Mouse (Mus musculus): ENCODE data around the gene Sit1.
"Not testable (repeated sequence)": the region's sequence is repeated elsewhere in the genome, so short reads cannot be mapped to it uniquely, and the experiment has no call there.

Sit1 gene

GRCm38 (mm10) chr4:43499407-43500333 lies 16.1 kb upstream of the Sit1 start, which contains the start of gene Arhgef39:
Gene Arhgef39, minus strand, starts transcription at chr4:43499695.
- peak; percentile 36 for DNase-seq (ENCODE audit: low read depth, low spot score)

- no peak for DNase-seq (ENCODE audit: low read depth, low spot score)
These were observed 15.4 kb upstream of the Sit1 start for GRCm38 (mm10) chr4:43498983-43499382.

- DNase-seq (ENCODE audit: low read depth, low spot score): no peak
These were observed 14.4 kb upstream of the Sit1 start for GRCm38 (mm10) chr4:43497946-43498345.

GRCm38 (mm10) chr4:43497405-43497804 lies 13.9 kb upstream of the Sit1 start:
- no peak for DNase-seq (ENCODE audit: low read depth, low spot score)

- DNase-seq (ENCODE audit: low read depth, low spot score): no peak
These were observed 13.1 kb upstream of the Sit1 start for GRCm38 (mm10) chr4:43496587-43496986.

- DNase-seq (ENCODE audit: low read depth, low spot score): no peak
These were observed 10.3 kb upstream of the Sit1 start for GRCm38 (mm10) chr4:43493846-43494240.

GRCm38 (mm10) chr4:43493186-43493845 lies 9.8 kb upstream of the Sit1 start:
- peak; percentile 91 for DNase-seq (ENCODE audit: low read depth, low spot score)

- DNase-seq (ENCODE audit: low read depth, low spot score): peak; percentile 97
These were observed 9.3 kb upstream of the Sit1 start, which contains the start of gene Ccdc107 for GRCm38 (mm10) chr4:43492821-43493185. Gene Ccdc107, plus strand, starts transcription at chr4:43492900.

GRCm38 (mm10) chr4:43492101-43492820 lies 8.7 kb upstream of the Sit1 start:
- DNase-seq (ENCODE audit: low read depth, low spot score): no peak

- DNase-seq (ENCODE audit: low read depth, low spot score): no peak
These were observed 7.3 kb upstream of the Sit1 start for GRCm38 (mm10) chr4:43490801-43491200.

GRCm38 (mm10) chr4:43489611-43490010 lies 6.1 kb upstream of the Sit1 start:
- no peak for DNase-seq (ENCODE audit: low read depth, low spot score)

GRCm38 (mm10) chr4:43485666-43486065 lies 2.1 kb upstream of the Sit1 start:
- not testable (repeated sequence) for DNase-seq (ENCODE audit: low read depth, low spot score)

GRCm38 (mm10) chr4:43482591-43482990 lies 943 bp downstream of the Sit1 start:
- DNase-seq (ENCODE audit: low read depth, low spot score): no peak

- no peak for DNase-seq (ENCODE audit: low read depth, low spot score)
These were observed 1.6 kb downstream of the Sit1 start for GRCm38 (mm10) chr4:43481894-43482456.

- no peak for DNase-seq (ENCODE audit: low read depth, low spot score)
These were observed 2.5 kb downstream of the Sit1 start for GRCm38 (mm10) chr4:43480985-43481384.

- no peak for DNase-seq (ENCODE audit: low read depth, low spot score)
These were observed 4.4 kb downstream of the Sit1 start for GRCm38 (mm10) chr4:43478906-43479832.

GRCm38 (mm10) chr4:43478534-43478858 lies 5.0 kb downstream of the Sit1 start:
- no peak for DNase-seq (ENCODE audit: low read depth, low spot score)

- DNase-seq (ENCODE audit: low read depth, low spot score): peak; percentile 69
These were observed 5.5 kb downstream of the Sit1 start for GRCm38 (mm10) chr4:43477857-43478533.

GRCm38 (mm10) chr4:43476604-43477003 lies 6.9 kb downstream of the Sit1 start:
- DNase-seq (ENCODE audit: low read depth, low spot score): no peak

- DNase-seq (ENCODE audit: low read depth, low spot score): no peak
These were observed 9.9 kb downstream of the Sit1 start for GRCm38 (mm10) chr4:43473636-43474035.

All from brain, embryonic 18.5 days (tissue).